ENCODE assay signal across 14 mouse cellular contexts in the genomic region with DNA sequence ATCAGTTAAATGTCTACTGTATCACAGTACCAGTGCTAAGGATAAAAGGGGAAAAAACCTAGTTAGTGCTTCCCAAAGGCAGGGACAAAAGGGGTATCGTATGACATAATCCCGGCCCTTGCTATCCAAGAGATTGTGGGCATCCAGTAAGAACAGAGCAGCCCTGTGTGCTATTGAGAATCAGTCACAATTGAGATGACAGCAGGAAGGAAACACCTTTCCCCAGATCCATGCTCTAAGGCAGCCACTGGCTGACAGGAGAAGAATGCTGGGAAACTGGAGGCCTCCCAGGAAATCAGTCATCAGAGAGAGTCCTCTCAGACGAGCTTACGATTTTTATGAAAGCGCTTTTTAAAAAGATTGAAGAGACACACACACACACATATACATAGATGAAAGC. TPM values are rescaled to one million over a fixed set of nuclear protein-coding genes. Genes with fewer than 3 reads are reported as not detected.
DNase-seq lines count a peak whose midpoint lies in the region; ATAC-seq and TF ChIP-seq lines count a peak whose summit lies in the region.
"Had no signal": no experiment of that assay in that cellular context is flagged by ENCODE, and none has a peak within 500 bp of the region (broad histone marks: within the 10 kb centered on the region; RNA-seq: fewer than 3 reads in every experiment).

No protein-coding gene starts in this region.

- no peak for TF ChIP-seq RAD21 in MEL (IDR thresholded peaks at IDR 0.05; ENCODE audit: low read depth, low read length)

- no peaks in the 10 kb centered on the region for H3K27me3 ChIP-seq in MEL (ENCODE audit: control insufficient read depth in 1 of 2, insufficient read depth in 2 of 2, low read length in 2 of 2)
- H3K27me3 ChIP-seq in kidney, embryonic 14.5 days (ENCODE audit: control insufficient read depth, insufficient read depth, low read length): no peaks in the 10 kb centered on the region
- H3K27me3 ChIP-seq in midbrain, embryonic 14.5 days (ENCODE audit: control insufficient read depth, insufficient read depth, low read length): no peaks in the 10 kb centered on the region
- H3K27me3 ChIP-seq in hindbrain, embryonic 11.5 days (ENCODE audit: control insufficient read depth, insufficient read depth, low read length): no peaks in the 10 kb centered on the region
- H3K27me3 ChIP-seq: CH12.LX; embryonic facial prominence, embryonic 12.5 days; liver, embryonic 13.5 days; midbrain, embryonic 12.5 days had no signal

- H3K9ac ChIP-seq in MEL (ENCODE audit: control insufficient read depth, low read depth, low read length, poor library complexity, severe bottlenecking): no peak overlapping the region
- H3K9ac ChIP-seq in kidney, embryonic 14.5 days (ENCODE audit: low read depth, low read length): no peak overlapping the region
- H3K9ac ChIP-seq in midbrain, embryonic 14.5 days (replicated peaks; ENCODE audit: low read length): no peak overlapping the region
- H3K9ac ChIP-seq in hindbrain, embryonic 11.5 days (ENCODE audit: low read depth, low read length): no peak overlapping the region
- H3K9ac ChIP-seq: embryonic facial prominence, embryonic 12.5 days; liver, embryonic 13.5 days; midbrain, embryonic 12.5 days had no signal

- TF ChIP-seq EP300 in MEL (IDR thresholded peaks at IDR 0.05; ENCODE audit: low read depth in 1 of 2, low read length in 2 of 2): no peak

- H3K79me2 ChIP-seq in MEL (ENCODE audit: control insufficient read depth, insufficient read depth, low read length, poor library complexity): no peaks in the 10 kb centered on the region; the same call in 1 of the 2 replicates

- peak; percentile 57 for DNase-seq in heart, adult 8-10 months (ENCODE audit: low spot score)
- no peak for DNase-seq in heart, postnatal 25 days (ENCODE audit: low spot score)
- DNase-seq in MEL (ENCODE audit: low read depth, low spot score): no peak
- no peak for DNase-seq in midbrain, embryonic 14.5 days
- no peak for DNase-seq in hindbrain, embryonic 11.5 days (ENCODE audit: low spot score)
- DNase-seq: adrenal gland, adult 8-10 months; liver, embryonic 13.5 days had no signal

- H3K4me3 ChIP-seq in MEL (ENCODE audit: control insufficient read depth in 1 of 2, insufficient read depth in 1 of 2, low read depth in 2 of 2, low read length in 2 of 2): no peak overlapping the region
- no peak overlapping the region for H3K4me3 ChIP-seq in brown adipose tissue, adult 24 weeks (ENCODE audit: insufficient read depth, low read depth, low read length)
- H3K4me3 ChIP-seq in kidney, embryonic 14.5 days (ENCODE audit: low read length): no peak overlapping the region
- H3K4me3 ChIP-seq in midbrain, embryonic 14.5 days (replicated peaks; ENCODE audit: low read depth, low read length): no peak overlapping the region
- no peak overlapping the region for H3K4me3 ChIP-seq in hindbrain, embryonic 11.5 days (ENCODE audit: low read depth, low read length)
- H3K4me3 ChIP-seq: embryonic facial prominence, embryonic 12.5 days; liver, embryonic 13.5 days; midbrain, embryonic 12.5 days had no signal

- no peaks in the 10 kb centered on the region for H3K9me3 ChIP-seq in MEL (replicated peaks; ENCODE audit: insufficient read depth, low read length)
- H3K9me3 ChIP-seq in kidney, embryonic 14.5 days (ENCODE audit: control insufficient read depth, low read length): no peaks in the 10 kb centered on the region
- no peaks in the 10 kb centered on the region for H3K9me3 ChIP-seq in midbrain, embryonic 14.5 days (ENCODE audit: control insufficient read depth, low read length)
- no peaks in the 10 kb centered on the region for H3K9me3 ChIP-seq in hindbrain, embryonic 11.5 days (ENCODE audit: control insufficient read depth, low read length)
- H3K9me3 ChIP-seq: embryonic facial prominence, embryonic 12.5 days; liver, embryonic 13.5 days; midbrain, embryonic 12.5 days had no signal

- whole genome bisulfite sequencing in kidney, embryonic 14.5 days: 62% methylated on average over 5 of the region's 5 CpGs
- 60% methylated on average over 5 of the region's 5 CpGs for WGBS in midbrain, embryonic 14.5 days
- WGBS in hindbrain, embryonic 11.5 days: 78% methylated on average over 5 of the region's 5 CpGs

- intact Hi-C loops in heart, postnatal 25 days (cut with DNase I): loop anchor here (5.0 kb wide), 2 partner anchors 80 to 100 kb away; no protein-coding TSS in a partner anchor

- ATAC-seq in kidney, embryonic 14.5 days (ENCODE audit: low FRiP score, low TSS enrichment): 0 out of 2 replicates have a peak, but pooled peaks have one; percentile 29
- ATAC-seq in midbrain, embryonic 14.5 days (ENCODE audit: low FRiP score, low TSS enrichment): no peak
- no peak for ATAC-seq in hindbrain, embryonic 11.5 days (ENCODE audit: low FRiP score)
- ATAC-seq: inflammation-experienced regulatory T-cells, adult 6 months had no signal

- H3K36me3 ChIP-seq in MEL (ENCODE audit: control insufficient read depth in 1 of 2, insufficient read depth in 2 of 2, low read length in 2 of 2): peaks cover 16 to 73% of the 10 kb centered on the region in 2 experiments
- H3K36me3 ChIP-seq in kidney, embryonic 14.5 days (ENCODE audit: control insufficient read depth, insufficient read depth, low read length): no peaks in the 10 kb centered on the region
- H3K36me3 ChIP-seq in midbrain, embryonic 14.5 days (ENCODE audit: control insufficient read depth, insufficient read depth, low read length): no peaks in the 10 kb centered on the region
- no peaks in the 10 kb centered on the region for H3K36me3 ChIP-seq in hindbrain, embryonic 11.5 days (ENCODE audit: control insufficient read depth, insufficient read depth, low read length)
- H3K36me3 ChIP-seq: midbrain, embryonic 12.5 days had no signal

- H3K4me1 ChIP-seq in MEL (ENCODE audit: control insufficient read depth in 1 of 2, insufficient read depth in 2 of 2, low read length in 2 of 2): peaks cover 46 to 58% of the 10 kb centered on the region in 2 experiments
- H3K4me1 ChIP-seq in brown adipose tissue, adult 24 weeks (ENCODE audit: control insufficient read depth, insufficient read depth, insufficient read length, low read length): peaks cover 41% of the 10 kb centered on the region
- 0 out of 2 replicates have a peak, but pooled peaks cover 7% of the 10 kb centered on the region for H3K4me1 ChIP-seq in kidney, embryonic 14.5 days (ENCODE audit: control insufficient read depth, insufficient read depth, low read length)
- no peaks in the 10 kb centered on the region for H3K4me1 ChIP-seq in midbrain, embryonic 14.5 days (ENCODE audit: control insufficient read depth, insufficient read depth, low read length)
- H3K4me1 ChIP-seq in hindbrain, embryonic 11.5 days (replicated peaks; ENCODE audit: control insufficient read depth, insufficient read depth, low read length): no peaks in the 10 kb centered on the region

- no peak overlapping the region for H3K4me2 ChIP-seq in kidney, embryonic 14.5 days (replicated peaks; ENCODE audit: low read depth, low read length)
- no peak overlapping the region for H3K4me2 ChIP-seq in midbrain, embryonic 14.5 days (ENCODE audit: low read length)
- no peak overlapping the region for H3K4me2 ChIP-seq in hindbrain, embryonic 11.5 days (replicated peaks; ENCODE audit: low read depth, low read length)
- H3K4me2 ChIP-seq: embryonic facial prominence, embryonic 12.5 days; liver, embryonic 13.5 days; midbrain, embryonic 12.5 days had no signal

- TF ChIP-seq CTCF in MEL (IDR thresholded peaks at IDR 0.05 in 2 of 3, conservative IDR thresholded peaks at IDR 0.05 in 1 of 3; ENCODE audit: control insufficient read depth in 1 of 3, insufficient read depth in 1 of 3, low read depth in 2 of 3, low read length in 3 of 3, poor library complexity in 1 of 3, severe bottlenecking in 1 of 3): no peak

- no peak for TF ChIP-seq POLR2A in MEL (IDR thresholded peaks at IDR 0.05; ENCODE audit: control insufficient read depth in 1 of 2, insufficient read depth in 1 of 2, low read depth in 1 of 2, low read length in 2 of 2, poor library complexity in 1 of 2)

- H3K27ac ChIP-seq in MEL (ENCODE audit: control insufficient read depth, low read depth, low read length): peak overlapping the region; percentile 98
- H3K27ac ChIP-seq in brown adipose tissue, adult 24 weeks (replicated peaks; ENCODE audit: low read depth, low read length): peak overlapping the region; percentile 83
- no peak overlapping the region for H3K27ac ChIP-seq in kidney, embryonic 14.5 days (ENCODE audit: low read depth, low read length)
- H3K27ac ChIP-seq in midbrain, embryonic 14.5 days (replicated peaks; ENCODE audit: low read depth, low read length): no peak overlapping the region
- H3K27ac ChIP-seq in hindbrain, embryonic 11.5 days (ENCODE audit: low read depth, low read length): no peak overlapping the region
- H3K27ac ChIP-seq: embryonic facial prominence, embryonic 12.5 days; liver, embryonic 13.5 days; midbrain, embryonic 12.5 days; stomach, postnatal 0 days had no signal

TF ChIP-seq in MEL, 35 proteins besides CTCF, POLR2A, EP300 and RAD21:
- TF ChIP-seq MYB (IDR thresholded peaks at IDR 0.05; ENCODE audit: low read depth, low read length): no peak

RNA-seq across cellular contexts. Expression of a gene that starts 42.6 kb away (rescaled TPM):
- total RNA-seq in heart, adult 8-10 months (2022): 10 to 100 TPM; 13.6 to 22.8 (median 16.8) TPM
- 10 to 100 TPM; 13.6 to 19.7 TPM for total RNA-seq in heart, postnatal 25 days (2021)
- 8.4 and 10.8 TPM in 2 replicates for total RNA-seq in MEL (2012; rRNA removed)
- 1 to 10 TPM in 1 of 2 experiments, not detected in 1; 9.0 TPM for polyA plus RNA-seq in MEL (2012; ENCODE audit: insufficient read depth in 1 of 2, insufficient read length in 2 of 2, low read depth in 1 of 2, low replicate concordance in 2 of 2, missing spikeins in 1 of 2)
- polyA plus RNA-seq in brown adipose tissue, adult 24 weeks (2012; ENCODE audit: insufficient read depth, insufficient read length, missing spikeins): 21.5 and 22.3 TPM in 2 replicates
- 3.4 and 5.6 TPM in 2 replicates for polyA plus RNA-seq in kidney, embryonic 14.5 days (2014; fragmentation: Nextera tagmentation; extraction: Ambion mirVana)
- polyA plus RNA-seq in midbrain, embryonic 14.5 days (2014; fragmentation: Nextera tagmentation; extraction: Ambion mirVana): 9.0 and 16.9 TPM in 2 replicates
- polyA plus RNA-seq in hindbrain, embryonic 11.5 days (2014; fragmentation: Nextera tagmentation; extraction: Ambion mirVana): 6.1 and 7.5 TPM in 2 replicates

Comparison
In these comparisons a context has a peak if more than half of its experiments do, and no peak if none do; other contexts are left out.
1. H3K27ac ChIP-seq: peak in MEL (single experiment) and brown adipose tissue, adult 24 weeks (single experiment); none in kidney, embryonic 14.5 days (single experiment), midbrain, embryonic 14.5 days (single experiment) and hindbrain, embryonic 11.5 days (single experiment).